Mouse (Mus musculus) embryonic facial prominence, embryonic 11.5 days (tissue): ENCODE measurements around the gene Pik3r4. TPM values are rescaled to one million over a fixed set of nuclear protein-coding genes. Genes with fewer than 3 reads are reported as not detected.
A peak's percentile ranks its signal among the peaks of the same experiment; 100 is the strongest.

Experiments
- ATAC-seq: fragments of 200-750 bp; cut with Nextera tagmentation; replicated peaks from 2 replicates; pipeline ENCODE4 v1.8.0; 2017; ENCODE audit warnings: low read depth; ENCODE audit not compliant: insufficient number of reproducible peaks, low FRiP score, low TSS enrichment
- DNase-seq: peaks from one replicate; pipeline ENCODE4 v3.0.0-alpha.2; 2015; ENCODE audit warnings: low spot score
- H3K27ac ChIP-seq: fragments of 300-500 bp; sonication (generic); replicated peaks from 2 replicates; pipeline ENCODE4 v1.5.1; 2014; ENCODE audit warnings: mild to moderate bottlenecking, low read depth, low read length, control low read depth
- H3K27me3 ChIP-seq: fragments of 300-500 bp; sonication (generic); 2 replicates; pipeline ENCODE4 v1.6.1; 2014; ENCODE audit warnings: mild to moderate bottlenecking, low read length, moderate library complexity, mixed read lengths; ENCODE audit not compliant: control insufficient read depth, insufficient read depth
- H3K36me3 ChIP-seq: fragments of 300-500 bp; sonication (generic); replicated peaks from 2 replicates; pipeline ENCODE4 v1.6.1; 2014; ENCODE audit warnings: low read depth, mild to moderate bottlenecking, low read length, moderate library complexity, mixed read lengths; ENCODE audit not compliant: control insufficient read depth, insufficient read depth
- H3K4me1 ChIP-seq: fragments of 300-500 bp; sonication (generic); 2 replicates; pipeline ENCODE4 v1.6.1; 2014; ENCODE audit warnings: low read length, mixed read lengths; ENCODE audit not compliant: control insufficient read depth, insufficient read depth
- H3K4me2 ChIP-seq: fragments of 300-500 bp; sonication (generic); 2 replicates; pipeline ENCODE4 v1.6.1; 2014; ENCODE audit warnings: low read depth, mild to moderate bottlenecking, control low read depth, low read length, moderate library complexity
- H3K4me3 ChIP-seq: fragments of 300-500 bp; sonication (generic); 2 replicates; pipeline ENCODE4 v1.5.1; 2014; ENCODE audit warnings: low read depth, low read length, control low read depth
- H3K9ac ChIP-seq: fragments of 300-500 bp; sonication (generic); replicated peaks from 2 replicates; pipeline ENCODE4 v1.6.1; 2014; ENCODE audit warnings: mild to moderate bottlenecking, control low read depth, low read length
- H3K9me3 ChIP-seq: fragments of 300-500 bp; sonication (generic); replicated peaks from 2 replicates; pipeline ENCODE4 v1.6.1; 2016; ENCODE audit warnings: mild to moderate bottlenecking, low read length, inconsistent platforms, mixed read lengths; ENCODE audit not compliant: control insufficient read depth
- WGBS: fragments of 180-500 bp; shearing (Covaris S2); extraction: QIAGEN DNeasy Blood & Tissue Kit; methylation state at CpG from one replicate; pipeline ENCODE4 v1.1.7; 2014; 5-methylcytosine and 5-hydroxymethylcytosine counted together
- polyA plus RNA-seq: library from polyadenylated mRNA; unstranded; fragments of >200 nt; fragmentation: Nextera tagmentation; extraction: Ambion mirVana; gene quantifications from 2 replicates; pipeline ENCODE4 v1.2.1, GENCODE M21; 2014

Pik3r4 gene
- polyA plus RNA-seq, 1 experiment from 2014 or later, result 28.4 TPM

DNA sequence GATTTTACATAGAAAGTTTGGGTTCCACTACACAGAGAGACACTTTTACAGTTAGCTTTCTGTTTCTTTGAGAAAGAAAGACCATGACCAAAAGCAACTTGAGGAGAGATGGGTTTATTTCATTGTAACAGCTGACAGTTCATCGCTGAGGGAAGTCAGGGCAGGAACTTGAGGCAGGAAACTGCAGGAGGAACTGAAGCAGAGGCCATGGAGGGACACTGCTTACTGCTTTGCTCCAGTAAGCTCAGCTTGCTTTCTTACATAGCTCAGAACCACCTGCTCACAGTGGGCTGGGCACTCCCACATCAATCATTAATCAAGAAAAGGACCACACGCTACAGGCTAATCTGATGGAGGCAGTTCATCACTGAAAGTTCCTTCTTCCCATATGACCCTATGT is 13.4 kb downstream of the Pik3r4 start:
- Histone ChIP-seq H3K4me2 (no peak overlapping the region), H3K4me3 (no peak overlapping the region), H3K4me1 (no peaks in the 10 kb centered on the region), H3K36me3 (peaks cover 11% of the 10 kb centered on the region), H3K27ac (no peak overlapping the region), H3K9ac (no peak overlapping the region), H3K9me3 (no peaks in the 10 kb centered on the region), H3K27me3 (no peaks in the 10 kb centered on the region)
- DNase-seq, result no peak
- no peak for ATAC-seq
- WGBS, result 86% methylated on average over 2 of the region's 2 CpGs

DNA sequence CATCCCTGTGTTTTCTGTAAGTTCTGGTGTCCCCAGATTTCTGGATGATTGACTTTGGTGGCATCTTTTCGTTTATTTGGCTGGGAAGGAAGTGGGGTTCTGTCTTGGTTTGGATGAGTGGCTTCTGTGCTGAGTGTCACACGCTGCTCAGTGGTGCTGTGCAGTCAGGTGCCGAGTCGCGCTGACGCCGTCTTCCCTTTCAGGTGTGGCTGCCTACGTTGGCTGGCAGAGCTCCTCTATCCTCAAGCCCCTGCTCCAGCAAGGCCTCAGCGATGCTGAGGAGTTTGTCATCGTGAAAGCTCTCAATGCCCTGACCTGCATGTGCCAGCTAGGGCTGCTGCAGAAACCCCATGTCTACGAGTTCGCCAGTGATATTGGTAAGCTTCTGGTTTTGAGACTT is 15.4 kb downstream of the Pik3r4 start:
- Histone ChIP-seq H3K9ac (no peak overlapping the region), H3K27me3 (no peaks in the 10 kb centered on the region), H3K9me3 (no peaks in the 10 kb centered on the region), H3K36me3 (peaks cover 11% of the 10 kb centered on the region), H3K4me2 (no peak overlapping the region), H3K27ac (no peak overlapping the region), H3K4me3 (no peak overlapping the region), H3K4me1 (no peaks in the 10 kb centered on the region)
- 90% methylated on average over 12 of the region's 12 CpGs for WGBS
- DNase-seq (no peak), ATAC-seq (no peak)

DNA sequence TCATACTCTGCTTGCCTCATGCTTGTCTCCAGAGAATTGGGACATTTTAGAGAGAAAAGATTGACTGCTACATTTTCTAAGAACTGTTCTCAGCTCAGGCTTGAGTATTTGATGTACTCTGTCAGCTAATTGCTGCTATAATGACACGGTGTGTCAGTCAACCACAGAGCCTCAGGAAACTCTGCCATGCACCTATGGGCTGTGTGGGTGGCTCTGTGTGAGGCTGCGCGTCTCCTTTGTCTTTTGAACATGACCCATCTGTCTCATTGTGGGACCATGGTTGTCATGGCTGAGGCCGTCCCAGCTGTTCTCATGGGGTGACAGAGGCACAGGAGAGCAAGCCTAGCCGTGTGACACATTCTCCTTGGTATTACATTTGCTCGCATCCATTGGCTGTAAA is 17.1 kb downstream of the Pik3r4 start:
- H3K36me3 ChIP-seq, result peaks cover 3% of the 10 kb centered on the region; the same call in 1 of the 2 replicates
- DNase-seq, result no peak
- no peaks in the 10 kb centered on the region for H3K9me3 ChIP-seq
- no peaks in the 10 kb centered on the region for H3K4me1 ChIP-seq
- H3K4me2 ChIP-seq, result no peak overlapping the region
- H3K27me3 ChIP-seq, result no peaks in the 10 kb centered on the region
- WGBS, result 93% methylated on average over 6 of the region's 6 CpGs
- H3K9ac ChIP-seq, result no peak overlapping the region
- no peak overlapping the region for H3K4me3 ChIP-seq
- H3K27ac ChIP-seq, result no peak overlapping the region
- ATAC-seq, result no peak

DNA sequence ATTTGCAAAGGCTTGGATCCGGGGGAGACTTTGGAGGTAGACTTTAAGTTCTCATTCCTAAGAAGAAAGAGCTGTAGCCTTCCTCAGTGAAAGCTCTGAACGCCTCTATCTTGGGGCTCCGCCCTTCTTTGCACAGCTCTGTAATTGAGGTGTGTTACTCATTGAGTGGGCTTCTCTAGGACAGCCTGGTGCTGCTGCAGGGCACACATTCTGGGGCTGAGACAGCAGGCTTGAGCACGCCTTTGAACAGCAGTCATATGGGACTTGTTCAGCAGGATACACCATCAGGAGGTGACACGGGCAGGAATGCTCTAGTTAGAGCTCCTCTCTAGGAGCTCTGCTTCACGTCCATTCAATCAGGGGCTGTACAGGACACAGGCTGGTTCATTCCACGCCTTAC is 22.5 kb downstream of the Pik3r4 start:
- Histone ChIP-seq H3K27ac (no peak overlapping the region), H3K4me2 (no peak overlapping the region), H3K27me3 (no peaks in the 10 kb centered on the region), H3K9me3 (no peaks in the 10 kb centered on the region), H3K4me3 (no peak overlapping the region), H3K4me1 (no peaks in the 10 kb centered on the region), H3K36me3 (no peaks in the 10 kb centered on the region; the same call in 1 of the 2 replicates), H3K9ac (no peak overlapping the region)
- ATAC-seq, result no peak
- 82% methylated on average over 7 of the region's 7 CpGs for WGBS
- peak; percentile 13 for DNase-seq

DNA sequence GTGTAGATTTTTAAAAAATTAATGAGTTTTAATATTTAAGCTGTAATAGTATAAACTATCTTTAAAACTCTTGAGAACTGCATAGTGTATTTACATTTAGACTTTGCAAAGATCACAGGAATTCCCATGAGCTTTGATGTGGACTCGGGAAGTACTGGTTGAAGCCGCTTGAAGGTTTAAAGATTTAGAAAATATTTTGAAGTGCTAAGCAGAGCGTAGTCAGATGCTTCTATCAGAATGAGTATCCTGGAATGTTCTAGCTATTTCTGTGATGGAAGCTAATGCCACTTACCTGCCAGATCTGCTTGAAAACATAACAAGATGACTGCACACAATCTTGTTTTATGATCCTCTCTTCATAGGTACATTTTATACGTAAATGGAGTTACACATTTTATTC is 28.1 kb downstream of the Pik3r4 start:
- H3K4me1 ChIP-seq, result no peaks in the 10 kb centered on the region
- no peak for DNase-seq
- WGBS, result 92% methylated on average over 4 of the region's 4 CpGs

DNA sequence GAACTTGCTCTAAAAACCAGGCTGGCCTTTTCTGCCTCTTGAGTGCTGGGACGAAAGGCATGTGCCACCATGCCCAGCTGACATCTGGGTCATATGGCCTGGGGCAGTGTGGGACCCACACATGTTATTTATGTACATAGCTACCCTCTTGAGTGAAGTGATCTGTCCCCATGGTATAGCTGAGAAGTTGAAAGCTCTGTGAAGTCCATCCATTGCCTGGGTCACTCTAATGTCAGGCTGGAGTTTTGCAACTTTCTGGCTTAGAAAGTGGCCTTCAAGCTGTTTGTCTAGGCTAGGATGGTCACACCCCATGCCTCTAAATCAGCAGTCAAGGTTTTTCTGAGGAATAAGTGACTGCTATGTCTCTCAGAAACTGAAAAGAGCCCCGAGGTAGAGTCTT is 29.3 kb downstream of the Pik3r4 start:
- WGBS, result 71% methylated on average over 2 of the region's 2 CpGs
- no peak overlapping the region for H3K4me2 ChIP-seq
- DNase-seq (no peak), ATAC-seq (no peak)
- H3K4me3 ChIP-seq, result no peak overlapping the region
- no peaks in the 10 kb centered on the region for H3K4me1 ChIP-seq
- H3K36me3 ChIP-seq, result peaks cover 2% of the 10 kb centered on the region; the same call in 1 of the 2 replicates
- H3K27ac ChIP-seq, result no peak overlapping the region
- H3K9ac ChIP-seq, result no peak overlapping the region
- no peaks in the 10 kb centered on the region for H3K27me3 ChIP-seq
- H3K9me3 ChIP-seq, result no peaks in the 10 kb centered on the region

More for the DNA sequence above, 28.1 kb downstream of the Pik3r4 start:
- Histone ChIP-seq H3K4me3 (no peak overlapping the region), H3K27ac (no peak overlapping the region), H3K27me3 (no peaks in the 10 kb centered on the region), H3K9ac (no peak overlapping the region), H3K36me3 (peaks cover 2% of the 10 kb centered on the region; the same call in 1 of the 2 replicates), H3K9me3 (no peaks in the 10 kb centered on the region), H3K4me2 (no peak overlapping the region)
- no peak for ATAC-seq

DNA sequence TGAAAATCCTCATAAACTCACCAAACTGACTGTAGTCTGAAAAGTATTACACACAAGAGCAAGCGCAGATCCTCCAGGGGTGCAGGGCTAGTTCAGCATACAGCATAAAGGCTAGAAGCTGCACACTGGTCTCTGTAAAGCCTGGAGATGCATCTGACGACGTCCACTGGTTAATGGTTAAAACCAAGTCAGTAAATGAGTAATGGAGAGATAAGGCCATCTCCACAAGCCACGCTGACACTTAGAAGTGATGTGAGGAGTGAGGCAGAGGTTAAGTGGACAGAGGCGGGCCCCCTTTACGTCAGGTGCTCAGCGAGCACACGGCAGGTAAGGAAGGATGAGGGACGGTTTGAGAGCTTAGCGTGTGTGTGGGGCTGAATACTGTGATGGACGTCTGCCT is 33.2 kb downstream of the Pik3r4 start:
- Histone ChIP-seq H3K36me3 (peaks cover 2% of the 10 kb centered on the region), H3K4me2 (no peak overlapping the region), H3K4me3 (no peak overlapping the region), H3K27ac (no peak overlapping the region), H3K27me3 (no peaks in the 10 kb centered on the region), H3K9ac (no peak overlapping the region), H3K9me3 (no peaks in the 10 kb centered on the region), H3K4me1 (no peaks in the 10 kb centered on the region)
- no peak for DNase-seq
- ATAC-seq, result no peak
- WGBS, result 90% methylated on average over 11 of the region's 11 CpGs

DNA sequence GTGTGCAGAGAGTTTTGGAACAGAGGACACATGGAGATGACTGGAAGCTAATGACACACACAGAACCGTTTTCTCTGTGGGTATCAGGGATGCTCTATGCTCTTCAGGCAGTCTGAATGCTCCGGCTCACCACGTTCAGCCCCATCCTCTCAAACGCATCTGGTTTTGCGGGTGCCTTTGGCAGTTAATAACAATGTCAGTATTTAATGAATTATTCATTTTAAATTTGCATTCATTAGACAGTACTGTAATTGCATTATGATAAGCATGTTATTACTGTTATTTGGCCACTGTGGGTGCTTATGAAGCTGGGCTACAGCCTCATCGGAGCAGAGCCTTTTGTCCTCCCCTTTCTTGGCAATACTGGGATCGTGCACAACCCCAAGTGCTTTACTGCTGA is 38.6 kb downstream of the Pik3r4 start:
- Histone ChIP-seq H3K27ac (no peak overlapping the region), H3K4me2 (no peak overlapping the region), H3K36me3 (no peaks in the 10 kb centered on the region; the same call in 1 of the 2 replicates), H3K9ac (no peak overlapping the region), H3K27me3 (no peaks in the 10 kb centered on the region), H3K4me3 (no peak overlapping the region), H3K4me1 (no peaks in the 10 kb centered on the region), H3K9me3 (no peaks in the 10 kb centered on the region)
- 92% methylated on average over 7 of the region's 7 CpGs for WGBS
- ATAC-seq, result no peak
- DNase-seq, result no peak
